Mouse (Mus musculus): ENCODE results near the gene Cep170.
"Not testable (repeated sequence)": the region's sequence is repeated elsewhere in the genome, so short reads cannot be mapped to it uniquely, and the experiment has no call there.

Cep170 gene

DNA sequence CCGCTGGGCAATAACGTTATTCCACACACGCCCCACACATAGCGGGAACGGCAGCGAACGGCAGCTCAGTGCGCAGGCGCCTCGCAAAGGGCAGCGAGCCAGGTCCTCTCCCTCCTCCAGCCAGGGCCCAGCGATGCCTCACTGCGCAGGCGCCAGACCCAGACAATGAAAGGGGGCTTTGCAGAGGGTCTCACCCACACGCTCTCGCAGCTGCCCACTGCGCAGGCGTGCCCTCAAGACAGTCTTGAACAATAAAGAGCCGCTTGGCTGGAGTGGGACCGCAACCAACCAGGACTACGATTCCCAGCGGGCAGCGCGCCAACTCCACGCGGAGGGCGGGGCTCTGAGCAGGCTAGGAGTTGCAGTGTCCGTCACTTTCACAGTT, at the start of gene Cep170:
Gene Cep170 (minus strand): TSS at position 32 of the 385 bp plus-strand sequence.
- peak; percentile 96 for DNase-seq (ENCODE audit: extremely low spot score, low read depth, low spot score)

DNA sequence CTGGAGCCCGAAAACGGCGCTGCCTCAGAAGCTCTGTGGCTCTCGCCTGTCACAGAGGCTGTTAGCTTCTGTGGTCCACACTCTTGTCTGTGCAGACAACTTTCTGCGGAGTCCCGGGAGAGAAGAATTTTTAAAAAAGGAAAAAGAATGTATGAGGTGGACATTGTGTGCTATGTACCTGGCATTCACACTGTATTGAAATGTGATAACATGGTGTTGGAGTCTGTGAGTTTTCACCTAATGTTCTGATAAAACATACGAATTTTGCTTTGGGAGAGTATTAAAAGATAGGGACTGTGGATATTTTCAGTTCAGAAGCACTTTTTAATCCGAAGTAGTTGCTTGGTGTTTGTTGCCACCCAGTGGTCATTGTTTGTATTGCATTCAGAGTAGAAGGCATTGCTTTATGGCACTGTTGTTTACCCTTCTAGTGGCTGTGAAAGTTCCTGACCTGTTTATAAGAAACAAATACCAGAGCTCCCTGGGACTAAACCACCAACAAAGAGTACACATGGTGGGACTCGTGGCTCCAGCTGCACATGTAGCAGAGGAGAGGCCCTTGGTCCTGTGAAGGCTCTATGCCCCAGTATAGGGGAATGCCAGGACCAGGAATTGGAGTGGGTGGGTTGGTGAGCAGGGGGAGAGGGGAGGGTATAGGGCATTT, 48.2 kb upstream of the Cep170 start:
- peak; percentile 86 for DNase-seq (ENCODE audit: extremely low spot score, low read depth, low spot score)

DNA sequence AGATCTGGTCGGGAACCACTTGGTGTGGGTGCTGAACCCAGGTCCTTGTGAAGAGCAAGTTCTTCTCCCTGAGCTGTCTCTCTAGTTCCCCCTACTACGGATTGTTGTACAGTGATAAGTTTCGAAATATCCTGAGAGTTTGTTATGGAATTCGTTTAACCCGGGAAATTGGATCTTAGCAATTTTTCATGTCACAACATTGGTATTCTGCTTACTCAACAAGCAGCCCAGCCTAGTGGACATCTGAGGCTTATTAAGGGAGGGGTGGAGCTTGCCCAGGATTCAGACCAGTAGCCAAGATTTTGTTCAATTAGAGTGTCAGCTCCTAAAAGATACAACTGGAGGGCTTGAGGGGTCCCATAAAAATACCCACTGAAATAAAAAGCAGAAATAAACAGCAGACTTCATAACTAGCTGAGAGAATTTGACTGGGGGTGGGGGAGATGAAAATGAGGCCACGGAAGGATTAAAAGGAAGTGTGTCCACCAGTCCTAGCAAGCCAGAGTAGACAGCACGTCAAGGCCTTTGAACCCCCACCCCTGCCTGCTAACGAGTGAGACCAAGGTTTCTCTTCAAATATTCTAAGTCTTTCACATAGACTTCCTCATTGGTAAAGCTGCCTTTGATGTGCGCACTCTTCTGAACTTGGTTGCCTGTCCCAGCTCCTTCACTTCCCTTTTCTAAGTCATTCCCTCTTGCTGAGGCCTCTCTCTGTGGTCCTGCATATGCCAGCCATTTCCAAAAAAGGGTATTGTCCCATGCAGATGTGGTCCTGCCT, 39.1 kb upstream of the Cep170 start:
- no peak for DNase-seq (ENCODE audit: extremely low spot score, low read depth, low spot score)

DNA sequence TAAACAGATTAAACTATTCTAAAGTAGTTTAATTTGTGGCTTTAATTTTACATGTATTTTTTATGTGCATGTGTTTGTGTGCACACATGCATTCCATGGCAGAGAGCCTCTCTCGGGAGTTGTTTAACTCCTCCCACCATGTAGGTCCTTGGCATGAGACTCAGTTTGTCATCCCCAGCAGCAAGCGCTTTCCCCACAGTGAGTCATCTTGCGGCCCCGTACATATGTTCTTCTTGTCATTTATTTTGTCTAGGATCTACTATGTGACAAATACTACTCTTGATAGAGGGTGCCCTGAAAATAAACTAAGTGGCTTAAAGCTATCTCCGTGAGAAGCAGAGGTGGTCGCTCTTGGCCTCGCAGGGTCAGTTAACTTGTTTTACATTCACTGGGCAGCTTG, 37.5 kb upstream of the Cep170 start:
- no peak for DNase-seq (ENCODE audit: extremely low spot score, low read depth, low spot score)

- DNase-seq (ENCODE audit: extremely low spot score, low read depth, low spot score): no peak
Observed at GRCm38 (mm10) chr1:176849377-176849776, 35.5 kb upstream of the Cep170 start.

DNA sequence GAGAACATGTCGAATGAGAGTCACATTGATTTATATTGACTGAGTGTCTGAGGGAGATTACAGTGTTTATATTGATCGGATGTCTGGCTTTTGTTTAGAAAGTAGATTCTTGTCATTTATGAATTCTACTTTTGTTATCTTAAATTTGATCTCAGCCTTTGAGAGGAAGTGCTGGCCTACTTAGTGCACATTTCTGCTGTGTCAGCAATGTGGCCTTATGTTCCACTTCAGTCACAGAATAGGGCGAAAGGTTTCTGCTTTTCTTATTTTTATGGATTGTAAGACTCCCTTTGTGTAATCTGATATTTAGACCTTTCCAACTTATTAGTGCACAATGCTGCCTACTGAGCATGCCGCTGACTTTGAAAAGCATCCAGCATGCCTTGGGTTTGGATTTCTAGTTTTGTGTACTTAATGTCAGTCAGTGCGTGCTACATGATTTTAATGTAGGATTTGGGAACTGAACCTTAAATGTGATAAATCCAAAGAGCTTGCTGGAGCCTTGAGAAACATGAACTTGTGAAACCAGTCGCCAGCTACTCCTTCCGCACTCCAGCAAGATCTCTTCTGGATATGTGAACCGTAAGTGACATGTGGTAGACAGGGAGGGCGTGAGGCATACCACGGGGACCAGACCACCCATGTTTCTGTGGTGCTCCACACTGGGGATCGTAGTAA, 34.9 kb upstream of the Cep170 start:
- no peak for DNase-seq (ENCODE audit: extremely low spot score, low read depth, low spot score)

- DNase-seq (ENCODE audit: extremely low spot score, low read depth, low spot score): no peak
Observed at GRCm38 (mm10) chr1:176847118-176847859, 33.4 kb upstream of the Cep170 start.

GRCm38 (mm10) chr1:176845082-176845977, 31.5 kb upstream of the Cep170 start:
- no peak for DNase-seq (ENCODE audit: extremely low spot score, low read depth, low spot score)

- not testable (repeated sequence) for DNase-seq (ENCODE audit: extremely low spot score, low read depth, low spot score)
Observed at GRCm38 (mm10) chr1:176836562-176836961, 22.7 kb upstream of the Cep170 start.

DNA sequence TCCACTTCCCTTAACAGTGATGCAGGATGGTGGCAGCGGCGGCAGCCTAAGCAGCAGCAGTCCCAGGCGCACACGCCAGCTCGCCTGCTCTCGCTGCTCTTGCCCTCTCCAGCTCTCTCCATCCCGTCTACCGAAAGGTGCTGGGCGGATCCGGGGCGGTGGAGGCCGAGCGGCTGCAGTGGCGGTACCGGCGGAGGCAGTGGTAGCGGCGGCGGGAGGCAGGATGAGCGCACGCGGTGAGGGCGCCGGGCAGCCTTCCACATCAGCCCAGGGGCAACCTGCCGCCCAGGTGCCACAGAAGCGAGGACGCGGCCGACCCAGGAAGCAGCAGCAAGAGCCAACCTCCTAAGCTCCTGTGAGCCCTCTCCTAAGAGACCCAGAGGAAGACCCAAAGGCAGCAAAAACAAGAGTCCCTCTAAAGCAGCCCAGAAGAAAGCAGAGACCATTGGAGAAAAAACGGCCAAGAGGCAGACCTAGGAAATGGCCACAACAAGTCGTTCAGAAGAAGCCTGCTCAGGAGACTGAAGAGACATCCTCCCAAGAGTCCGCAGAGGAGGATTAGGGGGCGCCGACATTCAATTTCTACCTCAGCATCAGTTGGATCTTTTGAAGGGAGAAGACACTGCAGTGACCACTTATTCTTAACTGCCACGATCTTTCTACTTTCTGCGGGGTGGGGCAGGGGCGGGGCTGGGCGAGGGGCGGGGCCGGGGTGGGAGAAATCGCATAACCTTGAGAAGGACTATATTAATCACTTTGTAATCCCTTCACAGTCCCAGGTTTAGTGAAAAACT, 21.8 kb upstream of the Cep170 start:
- DNase-seq (ENCODE audit: extremely low spot score, low read depth, low spot score): no peak

- no peak for DNase-seq (ENCODE audit: extremely low spot score, low read depth, low spot score)
Observed at GRCm38 (mm10) chr1:176834880-176835279, 21.0 kb upstream of the Cep170 start.

GRCm38 (mm10) chr1:176833948-176834347, 20.1 kb upstream of the Cep170 start:
- DNase-seq (ENCODE audit: extremely low spot score, low read depth, low spot score): no peak

- DNase-seq (ENCODE audit: extremely low spot score, low read depth, low spot score): no peak
Observed at GRCm38 (mm10) chr1:176833257-176833656, 19.4 kb upstream of the Cep170 start.

DNA sequence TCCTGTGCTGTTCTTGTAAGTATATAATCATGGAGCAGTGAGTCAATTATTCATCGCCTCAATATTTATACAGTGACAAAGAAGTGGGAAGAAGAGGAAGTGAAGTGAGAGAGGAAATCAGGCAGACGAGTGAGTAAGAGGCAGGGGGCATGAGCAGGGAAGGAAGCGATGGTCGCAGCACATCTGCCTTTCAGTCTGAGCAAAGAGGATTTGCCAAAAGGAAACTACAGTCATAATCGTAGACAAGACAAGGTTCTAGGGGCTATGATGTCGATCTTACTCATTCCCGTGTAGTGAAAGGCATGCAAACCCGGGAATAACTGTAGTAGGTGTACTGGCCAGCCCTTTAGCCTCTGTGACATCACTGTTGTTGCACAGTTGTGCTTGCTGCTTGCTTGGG, 18.7 kb upstream of the Cep170 start:
- DNase-seq (ENCODE audit: extremely low spot score, low read depth, low spot score): no peak

DNA sequence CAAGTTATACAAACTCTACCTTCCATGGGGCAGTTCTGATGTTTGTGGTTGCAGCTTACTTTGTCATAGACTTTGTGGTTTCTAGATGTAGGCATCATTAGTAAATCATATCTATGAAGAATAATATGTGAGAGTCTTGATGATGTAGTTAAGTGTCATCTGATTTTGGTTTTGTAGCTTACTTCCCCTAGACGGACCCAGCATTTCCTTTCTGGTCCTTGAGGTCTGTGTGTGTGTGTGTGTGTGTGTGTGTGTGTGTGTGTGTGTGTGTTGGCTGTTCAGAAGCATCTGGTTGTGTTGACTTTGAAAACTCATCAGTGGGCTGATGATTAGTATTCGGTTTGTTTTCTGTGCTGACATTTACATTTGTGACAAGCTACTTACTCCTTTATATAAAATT, 18.2 kb upstream of the Cep170 start:
- DNase-seq (ENCODE audit: extremely low spot score, low read depth, low spot score): no peak

DNA sequence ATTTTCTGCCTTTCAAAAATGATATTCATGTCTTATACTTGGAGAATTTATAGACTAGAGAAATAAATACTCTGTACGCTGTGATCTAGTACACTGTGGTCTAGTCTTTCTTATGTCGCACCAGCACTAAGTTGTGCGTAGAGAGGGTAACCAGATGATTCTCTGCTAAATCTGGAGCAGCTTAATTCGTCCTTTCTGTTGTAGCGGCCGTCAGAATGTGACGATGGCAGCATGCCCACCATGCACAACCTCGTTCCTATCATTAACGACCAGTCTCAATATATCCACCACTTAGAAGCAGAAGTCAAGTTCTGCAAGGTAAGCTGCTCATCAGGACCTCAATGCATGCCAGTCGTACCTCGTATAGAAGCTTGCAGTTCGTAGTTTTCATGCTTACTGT, 14.8 kb upstream of the Cep170 start:
- no peak for DNase-seq (ENCODE audit: extremely low spot score, low read depth, low spot score)

GRCm38 (mm10) chr1:176827945-176828485, 14.1 kb upstream of the Cep170 start:
- DNase-seq (ENCODE audit: extremely low spot score, low read depth, low spot score): no peak

DNA sequence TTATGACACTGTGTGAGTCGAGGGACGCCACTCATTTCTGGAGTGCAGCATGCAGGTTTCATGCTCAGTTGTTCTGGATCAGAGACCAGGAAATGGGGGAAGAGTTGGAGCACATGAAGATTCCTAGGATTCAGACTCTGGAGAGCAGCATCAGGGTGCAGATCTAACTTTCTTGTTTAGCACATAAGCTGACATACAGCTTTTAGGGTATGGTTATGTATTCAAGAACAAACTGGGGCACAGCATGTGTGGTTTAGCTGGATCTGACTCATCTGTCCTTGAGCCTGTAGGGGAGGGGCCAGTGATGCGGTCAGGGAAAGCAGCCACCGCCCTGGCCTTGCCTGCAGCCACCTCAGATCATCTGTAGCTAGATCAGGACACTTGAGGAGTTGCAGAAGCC, 13.5 kb upstream of the Cep170 start:
- no peak for DNase-seq (ENCODE audit: extremely low spot score, low read depth, low spot score)

DNA sequence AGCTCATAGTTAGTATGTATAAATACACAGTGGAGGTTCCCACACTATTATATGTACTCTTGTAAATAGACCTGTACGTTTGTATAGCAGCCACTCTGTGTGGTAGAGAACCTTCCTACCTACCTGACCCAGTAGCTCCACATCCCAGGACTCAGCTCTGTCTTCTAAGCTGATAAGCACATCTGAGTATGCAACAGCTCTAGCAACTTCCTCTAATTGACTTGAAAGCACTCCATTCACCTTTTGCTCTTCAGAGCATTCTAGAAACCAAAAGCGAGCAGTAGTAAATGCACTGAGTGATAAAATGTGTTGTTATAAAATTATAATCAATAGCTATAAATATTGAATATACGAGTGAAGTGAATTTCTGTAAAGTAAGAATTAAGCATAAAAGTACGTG, 13.1 kb upstream of the Cep170 start:
- no peak for DNase-seq (ENCODE audit: extremely low spot score, low read depth, low spot score)
